Mouse (Mus musculus): ENCODE measurements at regions not wholly inside any gene's neighbourhood (a gene's known extent, or its start where the extent isn't known, plus 50 kb on each side); places are given as distances from the start of the nearest gene placed in this dataset.
A peak's percentile ranks its signal among the peaks of the same experiment; 100 is the strongest.

DNA sequence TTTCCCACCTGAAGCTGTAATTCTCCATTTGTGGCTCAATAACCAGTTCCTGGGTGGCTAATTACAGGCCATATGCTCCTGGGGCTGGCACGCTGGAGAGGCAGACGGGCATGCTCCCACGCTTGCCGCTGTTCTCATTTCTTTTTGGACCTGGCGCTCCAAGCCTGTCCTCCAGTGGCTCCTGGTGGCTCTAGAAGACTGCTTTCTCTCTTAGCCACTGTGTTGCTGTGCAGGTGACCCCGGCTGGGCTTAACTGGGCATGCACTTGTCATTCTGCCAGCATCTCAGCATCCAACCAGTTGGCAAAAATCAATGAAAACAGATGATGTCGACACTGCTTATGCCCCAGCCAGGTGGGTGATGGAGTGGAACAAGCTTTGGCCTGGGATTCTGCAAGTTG, 1944.6 kb upstream of the Lrrc6 start:
- DNase-seq (ENCODE audit: low spot score), result no peak

- DNase-seq (ENCODE audit: low spot score), result no peak
These were observed 1939.9 kb upstream of the Lrrc6 start for GRCm38 (mm10) chr15:68440636-68441035.

DNA sequence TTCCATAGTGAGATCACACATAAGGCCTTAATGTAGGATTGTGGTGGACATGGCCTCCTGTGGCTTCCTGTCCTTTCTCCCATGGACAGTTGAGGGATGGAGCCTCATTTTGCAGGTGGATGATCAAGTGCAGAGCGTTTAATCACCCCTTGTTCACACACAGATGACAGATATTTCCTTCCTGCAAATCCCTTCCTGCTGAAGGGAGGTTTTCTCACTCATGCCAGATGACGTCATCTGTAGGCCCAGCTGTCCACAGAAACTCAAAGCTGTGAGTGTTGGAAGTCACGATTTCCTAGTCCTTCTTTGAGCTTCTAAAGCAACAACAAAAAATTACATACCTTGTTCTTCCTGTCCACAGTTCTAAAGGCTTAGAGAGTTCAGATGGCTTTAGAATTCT, 1935.3 kb upstream of the Lrrc6 start:
- DNase-seq (ENCODE audit: low spot score), result no peak

DNA sequence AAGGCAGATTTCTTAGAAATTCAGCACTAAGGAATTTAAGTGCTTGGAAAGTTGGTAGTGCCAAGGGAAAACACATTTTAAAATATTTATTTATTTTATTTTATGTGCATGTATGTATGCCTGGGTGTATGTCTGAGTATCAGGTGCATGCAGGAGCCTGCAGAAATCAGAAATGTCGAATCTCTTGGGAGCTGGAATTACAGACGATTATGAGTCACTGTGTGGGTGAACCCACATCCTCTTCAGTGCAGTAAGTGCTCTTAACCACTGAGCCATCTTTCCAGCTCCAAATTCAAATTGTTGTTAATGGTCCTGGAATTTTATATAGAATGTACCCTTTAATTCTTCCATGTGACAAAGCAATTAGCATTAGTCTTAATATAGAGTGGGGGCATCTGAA, 1930.5 kb upstream of the Lrrc6 start:
- DNase-seq (ENCODE audit: low spot score), result no peak

GRCm38 (mm10) chr15:68430486-68430885, 1929.8 kb upstream of the Lrrc6 start:
- DNase-seq (ENCODE audit: low spot score), result no peak

DNA sequence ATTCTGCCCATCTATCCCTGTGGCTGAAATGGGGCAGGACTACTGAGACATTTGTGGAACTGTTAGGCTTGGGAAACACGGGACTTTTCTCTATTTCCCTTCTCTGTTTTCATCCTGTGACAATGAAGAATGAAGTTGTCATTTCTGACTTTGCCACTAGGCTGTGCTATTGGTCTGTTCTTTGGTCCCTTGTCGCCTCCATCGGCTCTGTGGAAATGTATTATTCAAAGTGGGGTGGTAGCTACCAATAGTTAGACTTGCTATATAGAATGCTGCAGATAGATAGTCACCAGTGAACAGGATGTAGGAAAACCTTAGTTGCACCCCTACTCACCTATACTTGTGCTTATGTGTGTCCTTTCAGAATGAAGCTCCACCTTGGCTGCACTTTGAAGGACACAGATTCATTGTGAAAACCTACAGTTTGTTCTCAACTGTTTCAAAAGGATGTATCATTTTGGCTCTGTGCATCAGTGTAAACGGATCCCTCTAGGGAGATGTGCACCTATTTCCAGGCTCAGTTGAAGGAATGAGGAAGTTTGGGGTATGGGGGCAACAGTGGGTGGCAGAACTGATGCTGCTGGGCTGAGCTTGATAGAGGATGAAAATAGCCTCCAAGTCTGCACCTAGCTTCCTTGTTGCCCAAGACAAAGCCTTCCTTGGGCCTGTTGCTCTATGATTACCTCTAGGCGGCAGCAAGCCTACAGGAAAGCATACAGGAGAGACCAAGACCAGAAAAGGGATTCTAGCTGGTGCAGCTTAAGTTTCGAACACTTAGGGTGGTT, 1927.9 kb upstream of the Lrrc6 start:
- peak; percentile 47 for DNase-seq (ENCODE audit: low spot score)

- no peak for DNase-seq (ENCODE audit: low spot score)
These were observed 1916.4 kb upstream of the Lrrc6 start for GRCm38 (mm10) chr15:68417142-68417541.

DNA sequence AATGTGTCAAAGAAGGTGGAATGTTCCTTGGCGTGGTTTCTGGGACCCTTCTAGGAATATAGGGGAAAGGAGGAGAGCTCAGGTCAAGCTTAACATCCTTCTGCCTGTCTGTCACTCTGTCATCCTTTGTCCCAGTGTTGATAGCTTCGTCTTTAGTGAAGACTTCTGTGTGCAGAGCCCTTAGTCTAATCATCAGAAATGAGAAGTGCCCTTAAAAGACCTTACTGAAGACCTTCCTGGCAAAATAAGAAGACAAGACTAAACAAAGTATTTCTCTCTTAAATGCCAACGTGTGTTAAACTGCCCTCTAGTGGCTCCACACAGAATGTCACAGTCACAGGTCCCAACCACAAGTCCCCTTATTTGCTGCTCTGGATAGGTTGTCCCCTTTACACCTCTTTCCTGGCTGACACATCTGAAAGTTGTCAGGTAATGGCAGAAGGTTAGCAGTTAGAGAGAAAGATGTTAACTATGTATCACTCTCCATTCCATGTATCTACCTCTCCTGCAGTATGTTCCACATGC, 1914.8 kb upstream of the Lrrc6 start:
- peak; percentile 23 for DNase-seq (ENCODE audit: low spot score)

DNA sequence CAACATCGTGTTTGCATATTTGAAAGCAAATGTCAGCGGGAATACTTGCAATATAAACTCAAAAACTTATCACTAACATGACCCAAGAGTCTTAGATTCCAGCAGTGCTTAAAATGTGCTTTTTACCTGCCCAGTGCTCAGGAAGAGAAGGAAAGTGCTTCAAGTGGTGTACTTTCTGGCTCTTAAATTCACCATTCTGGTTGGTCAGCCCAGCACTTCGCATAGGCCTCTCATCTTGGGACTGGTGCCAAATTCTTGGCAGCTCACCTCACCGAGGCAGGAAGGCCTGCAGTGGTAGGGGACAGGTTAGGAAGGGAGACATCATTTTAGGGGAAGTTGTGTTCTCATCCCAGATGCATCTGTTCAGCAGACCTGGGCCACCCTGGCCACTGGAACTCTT, 1913.3 kb upstream of the Lrrc6 start:
- DNase-seq (ENCODE audit: low spot score), result no peak

DNA sequence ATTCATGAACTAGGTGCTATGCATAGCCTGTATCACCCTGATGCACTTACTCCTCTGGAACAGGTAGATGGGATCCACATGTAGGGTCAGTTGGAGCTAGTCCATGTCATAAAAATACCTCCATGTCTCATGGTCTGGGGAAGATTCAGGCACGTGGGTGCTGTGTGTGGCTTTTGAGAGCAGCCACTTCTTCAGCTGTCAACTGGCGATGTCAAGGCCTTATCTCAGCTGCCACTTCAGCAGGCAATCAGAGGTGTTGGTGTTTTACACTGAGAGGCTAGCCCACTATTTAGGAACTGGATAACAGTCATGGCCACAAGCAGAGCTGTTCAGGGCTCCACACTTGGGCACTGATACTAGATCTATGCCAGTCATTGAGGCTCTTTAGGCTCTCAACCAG, 1912.0 kb upstream of the Lrrc6 start:
- peak; percentile 36 for DNase-seq (ENCODE audit: low spot score)

GRCm38 (mm10) chr15:68412156-68412555, 1911.4 kb upstream of the Lrrc6 start:
- DNase-seq (ENCODE audit: low spot score), result peak; percentile 27

DNA sequence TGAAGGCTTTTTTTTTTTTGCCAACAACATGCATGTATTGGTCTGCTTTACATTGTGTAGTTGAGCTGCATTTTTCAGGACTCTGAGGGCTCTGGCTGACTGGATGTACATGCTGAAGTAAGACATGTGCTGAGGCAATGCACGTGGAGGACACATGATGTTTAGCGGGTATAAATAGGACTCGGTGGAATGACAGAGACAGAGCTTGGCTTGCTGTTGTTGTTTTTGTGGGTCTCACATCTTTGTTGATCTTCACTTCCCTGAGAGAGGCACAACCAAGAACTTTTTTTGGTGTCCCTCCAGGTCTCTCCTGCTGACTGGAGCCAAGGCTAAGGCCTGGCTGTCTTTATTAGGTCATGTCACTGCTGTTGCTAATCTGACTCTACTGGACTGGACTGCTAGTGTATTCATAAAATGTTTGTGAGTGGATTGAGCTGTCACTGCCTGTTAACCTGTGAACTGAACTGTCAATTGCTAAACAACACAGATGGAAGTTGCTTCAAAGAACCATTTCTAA, 1902.9 kb upstream of the Lrrc6 start:
- DNase-seq (ENCODE audit: low spot score), result peak; percentile 33

GRCm38 (mm10) chr15:68401726-68402125, 1901.0 kb upstream of the Lrrc6 start:
- DNase-seq (ENCODE audit: low spot score), result no peak

DNA sequence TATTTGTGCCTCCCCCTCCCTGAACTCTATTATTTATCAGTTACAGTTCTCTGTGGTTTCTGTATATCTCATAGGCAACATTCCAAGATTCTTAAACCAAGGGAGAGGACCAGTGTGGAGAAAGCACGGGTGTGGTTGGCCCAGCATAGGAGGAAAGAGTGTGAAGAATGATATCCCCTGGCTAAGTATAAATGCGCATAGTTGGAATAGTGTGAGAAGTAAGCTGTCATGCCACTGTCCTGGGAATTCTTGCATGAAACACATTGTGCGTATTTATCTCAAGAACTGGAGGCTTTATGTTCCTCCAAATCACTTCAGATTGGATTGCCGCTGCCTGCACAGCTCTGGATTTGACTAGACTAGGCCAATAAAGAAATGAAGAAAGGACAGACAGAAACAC, 1900.3 kb upstream of the Lrrc6 start:
- no peak for DNase-seq (ENCODE audit: low spot score)

GRCm38 (mm10) chr15:68396566-68396965, 1895.9 kb upstream of the Lrrc6 start:
- DNase-seq (ENCODE audit: low spot score), result no peak

DNA sequence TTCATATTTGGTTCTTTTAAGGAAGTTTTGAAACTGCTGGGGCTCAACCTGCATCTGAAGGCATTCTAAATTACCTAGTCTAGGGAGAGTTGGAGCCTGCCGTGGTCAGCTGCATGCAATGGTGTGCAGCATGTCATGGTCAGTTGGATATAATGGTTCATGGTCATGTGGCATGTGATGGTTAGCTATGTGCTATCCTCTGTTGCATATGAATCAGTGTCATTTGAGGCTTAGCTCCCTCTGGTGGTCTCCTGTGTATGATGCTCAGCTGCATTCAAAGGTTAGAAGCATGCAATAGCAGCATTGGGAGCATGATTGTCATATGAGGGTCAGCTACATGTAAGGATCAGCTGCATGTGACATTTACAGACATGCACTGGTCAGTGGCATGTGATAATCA, 1894.0 kb upstream of the Lrrc6 start:
- DNase-seq (ENCODE audit: low spot score), result no peak

GRCm38 (mm10) chr15:68394157-68394556, 1893.4 kb upstream of the Lrrc6 start:
- DNase-seq (ENCODE audit: low spot score), result no peak

DNA sequence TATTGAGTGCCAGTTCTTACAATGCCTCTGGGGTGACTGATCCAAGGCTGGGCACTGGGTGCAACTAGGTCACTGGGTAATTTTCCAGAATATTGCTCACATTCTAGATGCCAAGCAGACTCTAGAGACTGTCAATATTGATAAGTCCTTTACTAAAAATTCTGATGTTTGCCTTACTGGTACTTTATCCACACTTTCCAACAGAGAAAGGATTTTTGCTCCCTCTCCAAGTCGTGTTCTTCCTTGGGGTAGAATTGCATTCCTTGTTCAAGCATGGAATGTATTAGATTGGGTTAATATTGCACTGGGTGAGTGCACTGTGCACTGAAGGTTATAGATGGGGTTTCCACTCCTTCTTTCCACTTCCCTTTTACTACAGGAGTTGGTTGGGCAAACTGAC, 1891.0 kb upstream of the Lrrc6 start:
- DNase-seq (ENCODE audit: low spot score), result no peak

- no peak for DNase-seq (ENCODE audit: low spot score)
These were observed 1889.1 kb upstream of the Lrrc6 start for GRCm38 (mm10) chr15:68389855-68390254.

- DNase-seq (ENCODE audit: low spot score), result no peak
These were observed 1886.8 kb upstream of the Lrrc6 start for GRCm38 (mm10) chr15:68387349-68388065.

DNA sequence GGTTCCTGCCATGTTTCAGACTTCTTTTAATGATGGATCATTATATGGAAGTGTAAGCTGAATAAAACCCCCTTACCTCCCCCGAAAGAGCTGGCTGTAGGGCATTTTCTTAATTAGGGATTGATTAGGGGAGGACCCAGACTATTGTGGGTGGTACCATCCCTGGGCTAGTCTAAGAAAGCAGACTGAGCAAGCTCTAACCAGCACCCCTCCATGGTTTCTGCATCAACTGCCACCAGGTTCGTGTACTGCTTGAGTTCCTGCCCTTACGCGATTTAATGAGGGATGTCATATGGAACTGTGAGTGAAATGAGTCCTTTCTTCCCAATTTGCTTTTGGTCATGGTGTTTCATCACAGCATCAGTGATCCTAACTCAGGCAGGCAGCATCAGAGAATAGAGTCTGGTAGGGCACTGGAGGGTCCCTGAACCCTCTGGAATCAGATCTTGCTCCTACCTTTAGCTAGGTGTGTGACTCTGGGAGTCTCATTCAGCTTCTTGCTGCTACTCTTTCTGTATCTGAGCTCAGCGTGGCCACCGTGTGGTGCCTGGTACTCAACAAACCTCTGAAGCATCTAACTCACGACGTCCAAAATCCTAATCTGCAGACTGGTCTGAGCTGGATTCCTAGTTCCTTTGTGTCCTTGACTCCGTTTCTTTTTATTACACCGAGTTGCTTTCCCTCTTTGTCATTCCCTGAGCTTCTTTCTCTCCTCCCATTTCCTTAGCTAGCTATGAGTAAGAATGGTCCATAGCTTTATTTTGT, 1884.0 kb upstream of the Lrrc6 start:
- no peak for DNase-seq (ENCODE audit: low spot score)

GRCm38 (mm10) chr15:68375166-68375565, 1874.5 kb upstream of the Lrrc6 start:
- DNase-seq (ENCODE audit: low spot score), result no peak
